Mouse (Mus musculus): ENCODE measurements around the gene Ppil1. TPM values are rescaled to one million over a fixed set of nuclear protein-coding genes. Genes with fewer than 3 reads are reported as not detected.
A peak's percentile ranks its signal among the peaks of the same experiment; 100 is the strongest.

Gene Ppil1
- polyA plus RNA-seq, 1 experiment from 2014 or later, result 113 TPM

GRCm38 (mm10) chr17:29300926-29301325 is 36.9 kb upstream of the Ppil1 start:
- H3K4me2 ChIP-seq, result no peak overlapping the region
- no peaks in the 10 kb centered on the region for H3K9me3 ChIP-seq
- H3K9ac ChIP-seq, result no peak overlapping the region
- H3K36me3 ChIP-seq (replicated peaks), result peaks cover 21% of the 10 kb centered on the region
- no peaks in the 10 kb centered on the region for H3K27me3 ChIP-seq (replicated peaks)
- WGBS, result 93% methylated on average over 7 of the region's 7 CpGs
- H3K27ac ChIP-seq, result no peak overlapping the region
- ATAC-seq (replicated peaks), result no peak
- no peaks in the 10 kb centered on the region for H3K4me1 ChIP-seq
- H3K4me3 ChIP-seq, result no peak overlapping the region

- peaks cover 33% of the 10 kb centered on the region for H3K36me3 ChIP-seq (replicated peaks)
- H3K9ac ChIP-seq, result no peak overlapping the region
- 82% methylated on average over 4 of the region's 4 CpGs for WGBS
- no peak overlapping the region for H3K4me3 ChIP-seq
- no peaks in the 10 kb centered on the region for H3K4me1 ChIP-seq
- ATAC-seq (replicated peaks), result no peak
- no peak overlapping the region for H3K4me2 ChIP-seq
- H3K27ac ChIP-seq, result no peak overlapping the region
- no peaks in the 10 kb centered on the region for H3K9me3 ChIP-seq
- H3K27me3 ChIP-seq (replicated peaks), result no peaks in the 10 kb centered on the region
Observed at GRCm38 (mm10) chr17:29299282-29299681, 35.3 kb upstream of the Ppil1 start.

- Histone ChIP-seq H3K27me3 (replicated peaks) (no peaks in the 10 kb centered on the region), H3K4me2 (no peak overlapping the region), H3K9me3 (no peaks in the 10 kb centered on the region), H3K4me1 (no peaks in the 10 kb centered on the region), H3K27ac (no peak overlapping the region), H3K36me3 (replicated peaks) (peaks cover 36% of the 10 kb centered on the region), H3K4me3 (no peak overlapping the region), H3K9ac (no peak overlapping the region)
- ATAC-seq (replicated peaks), result no peak
- 89% methylated on average over 6 of the region's 6 CpGs for WGBS
Observed at GRCm38 (mm10) chr17:29297813-29298212, 33.8 kb upstream of the Ppil1 start.

GRCm38 (mm10) chr17:29297321-29297720 is 33.3 kb upstream of the Ppil1 start:
- H3K4me2 ChIP-seq, result no peak overlapping the region
- no peaks in the 10 kb centered on the region for H3K4me1 ChIP-seq
- H3K4me3 ChIP-seq, result no peak overlapping the region
- H3K9me3 ChIP-seq, result no peaks in the 10 kb centered on the region
- ATAC-seq (replicated peaks), result no peak
- WGBS, result 90% methylated on average over 10 of the region's 10 CpGs
- H3K27me3 ChIP-seq (replicated peaks), result no peaks in the 10 kb centered on the region
- H3K27ac ChIP-seq, result no peak overlapping the region
- H3K9ac ChIP-seq, result no peak overlapping the region
- H3K36me3 ChIP-seq (replicated peaks), result peaks cover 33% of the 10 kb centered on the region

GRCm38 (mm10) chr17:29295835-29296234 is 31.8 kb upstream of the Ppil1 start:
- H3K9ac ChIP-seq, result no peak overlapping the region
- H3K4me3 ChIP-seq, result no peak overlapping the region
- WGBS, result 82% methylated on average over 5 of the region's 5 CpGs
- peaks cover 27% of the 10 kb centered on the region for H3K36me3 ChIP-seq (replicated peaks)
- ATAC-seq (replicated peaks), result no peak
- no peak overlapping the region for H3K27ac ChIP-seq
- no peak overlapping the region for H3K4me2 ChIP-seq
- H3K9me3 ChIP-seq, result no peaks in the 10 kb centered on the region
- H3K4me1 ChIP-seq, result no peaks in the 10 kb centered on the region
- H3K27me3 ChIP-seq (replicated peaks), result no peaks in the 10 kb centered on the region

- no peak for ATAC-seq (replicated peaks)
- H3K36me3 ChIP-seq (replicated peaks), result peaks cover 19% of the 10 kb centered on the region
- WGBS, result 82% methylated on average over 9 of the region's 9 CpGs
Observed at GRCm38 (mm10) chr17:29293807-29294605, 30.0 kb upstream of the Ppil1 start.

GRCm38 (mm10) chr17:29292996-29293395 is 29.0 kb upstream of the Ppil1 start:
- WGBS, result 89% methylated on average over 3 of the region's 3 CpGs
- Histone ChIP-seq H3K9ac (no peak overlapping the region), H3K9me3 (no peaks in the 10 kb centered on the region), H3K4me3 (no peak overlapping the region), H3K4me1 (no peaks in the 10 kb centered on the region), H3K4me2 (no peak overlapping the region), H3K27ac (no peak overlapping the region), H3K27me3 (replicated peaks) (no peaks in the 10 kb centered on the region), H3K36me3 (replicated peaks) (peaks cover 19% of the 10 kb centered on the region)
- ATAC-seq (replicated peaks), result no peak

More at GRCm38 (mm10) chr17:29293807-29294605, 30.0 kb upstream of the Ppil1 start:
- no peaks in the 10 kb centered on the region for H3K4me1 ChIP-seq
- H3K4me2 ChIP-seq, result no peak overlapping the region
- no peak overlapping the region for H3K9ac ChIP-seq
- H3K27me3 ChIP-seq (replicated peaks), result no peaks in the 10 kb centered on the region
- no peaks in the 10 kb centered on the region for H3K9me3 ChIP-seq
- no peak overlapping the region for H3K4me3 ChIP-seq
- no peak overlapping the region for H3K27ac ChIP-seq

- WGBS, result 87% methylated on average over 7 of the region's 7 CpGs
- H3K4me3 ChIP-seq, result no peak overlapping the region
- peaks cover 16% of the 10 kb centered on the region for H3K36me3 ChIP-seq (replicated peaks)
- H3K9ac ChIP-seq, result no peak overlapping the region
- H3K27me3 ChIP-seq (replicated peaks), result no peaks in the 10 kb centered on the region
- H3K27ac ChIP-seq, result no peak overlapping the region
- H3K9me3 ChIP-seq, result no peaks in the 10 kb centered on the region
- no peak overlapping the region for H3K4me2 ChIP-seq
- no peaks in the 10 kb centered on the region for H3K4me1 ChIP-seq
- ATAC-seq (replicated peaks), result no peak
Observed at GRCm38 (mm10) chr17:29291793-29292192, 27.8 kb upstream of the Ppil1 start.

GRCm38 (mm10) chr17:29282216-29282952 is 18.4 kb upstream of the Ppil1 start:
- Histone ChIP-seq H3K9ac (no peak overlapping the region), H3K4me1 (peaks cover 7% of the 10 kb centered on the region; the same call in 1 of the 2 replicates), H3K36me3 (replicated peaks) (peaks cover 13% of the 10 kb centered on the region; the same call in 1 of the 2 replicates), H3K4me2 (no peak overlapping the region), H3K9me3 (no peaks in the 10 kb centered on the region), H3K27ac (0 out of 2 replicates have a peak overlapping the region, but pooled peaks have one; percentile 15), H3K27me3 (replicated peaks) (no peaks in the 10 kb centered on the region), H3K4me3 (no peak overlapping the region)
- no peak for ATAC-seq (replicated peaks)
- 50% methylated on average over 21 of the region's 21 CpGs for WGBS

- WGBS, result 82% methylated on average over 5 of the region's 5 CpGs
- no peaks in the 10 kb centered on the region for H3K9me3 ChIP-seq
- H3K9ac ChIP-seq, result no peak overlapping the region
- peaks cover 7% of the 10 kb centered on the region; the same call in 1 of the 2 replicates for H3K4me1 ChIP-seq
- no peak for ATAC-seq (replicated peaks)
- H3K4me3 ChIP-seq, result no peak overlapping the region
- peaks cover 13% of the 10 kb centered on the region; the same call in 1 of the 2 replicates for H3K36me3 ChIP-seq (replicated peaks)
- no peak overlapping the region for H3K4me2 ChIP-seq
- no peak overlapping the region for H3K27ac ChIP-seq
- no peaks in the 10 kb centered on the region for H3K27me3 ChIP-seq (replicated peaks)
Observed at GRCm38 (mm10) chr17:29281541-29281940, 17.6 kb upstream of the Ppil1 start.

GRCm38 (mm10) chr17:29280422-29280821 is 16.4 kb upstream of the Ppil1 start:
- 94% methylated on average over 5 of the region's 5 CpGs for WGBS

GRCm38 (mm10) chr17:29273889-29274288 is 9.9 kb upstream of the Ppil1 start:
- 83% methylated on average over 11 of the region's 11 CpGs for WGBS
- peaks cover 3% of the 10 kb centered on the region; the same call in 1 of the 2 replicates for H3K36me3 ChIP-seq (replicated peaks)
- no peak overlapping the region for H3K9ac ChIP-seq
- H3K27me3 ChIP-seq (replicated peaks), result no peaks in the 10 kb centered on the region
- H3K4me2 ChIP-seq, result no peak overlapping the region
- H3K9me3 ChIP-seq, result no peaks in the 10 kb centered on the region
- no peak overlapping the region for H3K4me3 ChIP-seq
- no peak for ATAC-seq (replicated peaks)
- no peak overlapping the region for H3K27ac ChIP-seq
- peaks cover 15% of the 10 kb centered on the region for H3K4me1 ChIP-seq

More at GRCm38 (mm10) chr17:29280422-29280821, 16.4 kb upstream of the Ppil1 start:
- ATAC-seq (replicated peaks), result no peak
- Histone ChIP-seq H3K4me3 (no peak overlapping the region), H3K9ac (no peak overlapping the region), H3K27me3 (replicated peaks) (no peaks in the 10 kb centered on the region), H3K27ac (no peak overlapping the region), H3K4me1 (peaks cover 7% of the 10 kb centered on the region; the same call in 1 of the 2 replicates), H3K4me2 (no peak overlapping the region), H3K9me3 (no peaks in the 10 kb centered on the region), H3K36me3 (replicated peaks) (peaks cover 10% of the 10 kb centered on the region; the same call in 1 of the 2 replicates)
